Mouse (Mus musculus) retina, adult 2 months (tissue): ENCODE results near the gene Fbxw11.

Experiments used
- DNase-seq: peaks from one replicate; pipeline ENCODE4 v3.0.0-alpha.2; 2012; ENCODE audit warnings: low read depth, low spot score

Fbxw11 gene

DNA sequence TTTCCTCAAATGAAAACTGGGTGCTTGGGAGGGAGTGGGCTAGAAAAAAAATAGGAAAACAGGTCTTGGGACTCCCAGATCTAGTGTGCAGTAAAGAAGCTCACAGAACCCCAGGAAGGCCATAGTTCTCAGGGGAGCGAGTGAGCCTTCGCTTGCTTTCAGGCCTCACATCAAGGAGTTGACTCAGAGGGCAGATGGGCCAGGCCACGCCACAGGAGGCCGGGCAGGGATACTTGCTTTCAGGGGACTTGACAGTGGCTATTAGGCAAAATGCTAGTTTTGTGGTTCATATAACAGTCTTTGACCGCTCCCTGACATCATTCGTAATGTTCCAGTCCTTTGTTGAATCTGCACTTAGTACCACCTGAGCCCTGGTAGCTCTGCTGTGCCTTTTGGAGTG lies 18.6 kb upstream of the Fbxw11 start:
- DNase-seq: no peak

GRCm38 (mm10) chr11:32625677-32626076 lies 16.8 kb upstream of the Fbxw11 start:
- no peak for DNase-seq

- no peak for DNase-seq
Observed at GRCm38 (mm10) chr11:32626079-32626478, 16.4 kb upstream of the Fbxw11 start.

DNA sequence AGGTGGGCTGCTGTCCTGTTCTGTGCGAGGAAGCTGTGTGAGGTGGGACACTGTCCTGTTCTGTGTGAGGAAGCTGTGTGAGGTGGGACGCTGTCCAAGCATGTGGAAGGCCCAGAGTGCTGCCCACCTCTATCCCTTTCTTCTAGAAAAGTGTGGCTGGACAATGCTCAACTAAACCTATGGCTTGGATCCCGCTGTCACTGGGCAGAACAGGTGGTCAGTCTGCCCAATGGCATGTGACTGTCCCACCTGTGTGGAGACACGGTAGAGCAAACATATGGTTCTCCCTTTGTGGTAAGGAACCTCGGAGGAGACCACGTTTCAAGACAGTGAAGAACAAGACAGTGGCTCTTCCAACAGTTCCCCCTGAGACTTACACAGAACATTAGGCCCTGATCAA lies 14.6 kb upstream of the Fbxw11 start:
- no peak for DNase-seq

DNA sequence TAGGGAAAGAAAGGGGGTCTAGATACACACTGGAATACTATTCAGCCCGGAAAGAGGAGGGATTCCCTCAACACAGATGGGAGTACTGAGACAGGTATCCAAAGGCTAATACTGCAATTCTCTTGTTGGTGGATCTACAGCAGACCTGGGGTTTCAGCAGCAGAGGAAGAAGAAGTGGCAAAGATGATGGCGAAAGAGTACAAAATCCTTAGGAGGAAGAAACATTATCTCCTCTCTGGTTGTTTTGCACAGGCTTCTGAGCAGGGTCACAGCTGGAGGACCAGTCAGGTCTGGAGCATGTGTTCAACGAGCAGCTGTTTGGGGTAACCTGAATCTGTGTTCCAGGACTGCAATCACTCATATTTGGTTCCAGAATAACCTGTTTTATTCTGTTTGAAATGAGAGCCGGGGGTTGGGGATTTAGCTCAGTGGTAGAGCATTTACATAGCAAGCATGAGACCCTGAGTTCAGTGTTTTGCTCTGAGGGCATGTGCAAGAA lies 12.8 kb upstream of the Fbxw11 start:
- no peak for DNase-seq

DNA sequence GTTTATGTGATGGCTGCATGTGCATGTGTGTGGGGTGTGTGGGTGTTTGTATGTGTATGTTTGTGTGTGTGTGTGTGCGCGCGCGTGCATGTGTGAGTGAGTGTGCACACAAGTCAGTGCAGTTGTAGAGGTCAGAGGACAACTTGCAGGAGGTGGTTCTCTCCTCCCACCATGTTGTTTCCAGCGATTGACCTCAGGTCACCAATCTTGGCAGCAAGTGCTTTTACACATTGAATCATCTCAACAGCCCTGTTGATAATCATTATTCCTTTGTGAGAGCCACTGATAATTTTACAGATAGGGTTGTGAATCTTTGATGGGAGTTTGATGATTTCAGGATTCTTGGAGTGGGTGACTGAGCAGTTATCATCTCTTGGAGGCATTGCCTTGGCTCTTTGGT lies 9.9 kb upstream of the Fbxw11 start:
- no peak for DNase-seq

DNA sequence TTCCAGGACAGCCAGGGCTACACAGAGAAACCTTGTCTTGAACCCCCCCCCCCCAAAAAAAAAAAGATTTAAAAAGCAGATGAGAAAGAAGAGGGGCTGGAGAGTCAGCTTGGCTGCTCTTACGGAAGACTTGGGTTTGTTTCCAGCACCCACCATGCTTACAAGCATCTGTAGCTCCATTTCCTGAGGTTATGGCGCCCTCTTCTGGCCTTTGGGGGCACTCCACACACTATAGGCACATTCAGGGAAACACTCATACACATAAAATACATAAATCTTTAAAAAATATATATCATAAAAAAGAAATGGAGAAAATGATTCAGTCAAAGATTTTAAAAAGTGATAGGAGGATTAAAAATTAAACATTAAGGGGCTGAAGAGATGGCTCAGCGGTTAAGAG lies 9.0 kb upstream of the Fbxw11 start:
- no peak for DNase-seq

- no peak for DNase-seq
Observed at GRCm38 (mm10) chr11:32634143-32634542, 8.4 kb upstream of the Fbxw11 start.

DNA sequence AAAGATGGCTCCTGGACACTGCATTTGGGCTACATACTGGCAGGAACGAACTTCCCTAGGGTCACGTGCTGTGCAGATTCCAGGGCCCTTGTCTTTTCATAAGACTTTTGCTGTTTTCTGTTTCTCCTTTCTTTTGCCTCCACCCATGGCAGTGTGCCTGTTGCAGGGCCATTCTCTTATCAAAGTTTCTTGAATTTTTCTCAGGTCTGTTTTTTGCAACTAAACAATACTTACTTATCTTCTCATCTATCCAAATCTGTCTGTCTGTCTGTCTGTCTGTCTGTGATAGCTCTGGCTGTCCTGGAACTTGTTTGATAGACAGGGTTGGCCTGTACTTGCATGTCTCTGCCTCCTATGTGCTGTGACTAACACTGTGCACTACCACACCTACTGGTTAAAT lies 7.7 kb upstream of the Fbxw11 start:
- no peak for DNase-seq

GRCm38 (mm10) chr11:32636275-32636674 lies 6.2 kb upstream of the Fbxw11 start:
- DNase-seq: no peak

- DNase-seq: no peak
Observed at GRCm38 (mm10) chr11:32638521-32639255, 3.8 kb upstream of the Fbxw11 start.

GRCm38 (mm10) chr11:32640617-32641016 lies 1.9 kb upstream of the Fbxw11 start:
- no peak for DNase-seq

- no peak for DNase-seq
Observed at GRCm38 (mm10) chr11:32642899-32643886, 669 bp downstream of the Fbxw11 start.

DNA sequence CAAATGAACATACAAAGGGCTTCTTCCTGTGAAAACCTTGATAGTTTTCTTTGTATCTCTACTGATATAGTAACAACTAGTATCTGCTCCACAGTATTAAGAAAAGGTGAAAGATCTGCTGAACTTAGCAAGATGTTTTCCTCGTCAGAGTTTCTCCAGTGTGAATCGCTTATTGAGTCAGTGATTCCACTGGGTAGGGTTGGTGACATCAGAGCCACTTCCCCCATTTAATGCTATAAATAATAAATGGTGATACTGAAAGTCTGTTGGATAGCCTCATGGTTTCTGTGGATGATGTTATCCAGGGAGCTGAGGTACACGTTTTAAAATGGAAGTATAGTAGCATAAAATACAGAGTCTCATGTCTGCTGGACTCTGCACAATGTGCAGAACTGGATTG lies 1.5 kb downstream of the Fbxw11 start:
- no peak for DNase-seq

DNA sequence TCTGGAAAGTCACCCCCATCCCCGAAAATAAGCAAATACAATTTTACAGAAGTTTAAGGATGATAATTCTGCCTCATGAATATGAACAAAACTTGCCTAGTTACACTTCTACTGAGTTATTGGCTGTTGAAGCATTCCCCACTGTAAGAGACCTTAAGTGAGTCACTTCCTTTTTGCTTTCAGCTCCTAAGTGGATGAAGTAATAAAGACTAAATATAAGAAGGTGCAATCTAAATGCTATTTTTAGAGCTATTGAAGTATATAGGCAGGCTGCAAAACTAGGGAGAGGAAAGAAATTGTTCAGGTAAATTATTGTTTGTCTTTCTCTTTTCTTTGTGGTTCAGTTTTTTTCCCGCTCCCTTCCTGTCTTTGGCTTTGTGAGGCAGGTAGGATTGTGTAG lies 4.7 kb downstream of the Fbxw11 start:
- no peak for DNase-seq

DNA sequence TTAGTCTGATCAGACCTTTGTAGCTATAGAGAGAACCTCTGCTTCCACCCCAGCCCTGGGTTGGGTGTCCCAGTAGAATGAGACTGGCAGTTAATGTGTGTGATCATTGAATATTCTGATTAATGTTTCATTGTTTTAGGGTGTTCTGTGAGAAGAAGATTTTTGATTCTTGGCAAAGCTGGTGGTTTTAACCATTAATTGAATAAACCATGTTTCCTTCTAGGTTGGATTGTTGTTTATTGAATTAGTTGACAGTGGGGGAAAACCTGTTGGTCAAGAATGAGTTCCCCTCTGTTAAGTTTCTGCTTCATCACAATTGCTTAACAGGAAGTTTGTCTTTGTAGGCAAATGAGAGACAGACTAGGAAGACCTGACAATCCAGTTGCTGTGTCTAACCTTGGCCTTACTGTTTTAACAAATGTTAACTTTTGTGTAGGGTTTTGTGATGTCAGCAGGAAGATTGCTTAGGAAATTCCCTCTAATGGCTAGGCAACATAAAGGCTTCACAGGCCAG lies 7.8 kb downstream of the Fbxw11 start:
- DNase-seq: no peak

- no peak for DNase-seq
Observed at GRCm38 (mm10) chr11:32650893-32651590, 8.5 kb downstream of the Fbxw11 start.

GRCm38 (mm10) chr11:32651723-32652122 lies 9.2 kb downstream of the Fbxw11 start:
- no peak for DNase-seq

DNA sequence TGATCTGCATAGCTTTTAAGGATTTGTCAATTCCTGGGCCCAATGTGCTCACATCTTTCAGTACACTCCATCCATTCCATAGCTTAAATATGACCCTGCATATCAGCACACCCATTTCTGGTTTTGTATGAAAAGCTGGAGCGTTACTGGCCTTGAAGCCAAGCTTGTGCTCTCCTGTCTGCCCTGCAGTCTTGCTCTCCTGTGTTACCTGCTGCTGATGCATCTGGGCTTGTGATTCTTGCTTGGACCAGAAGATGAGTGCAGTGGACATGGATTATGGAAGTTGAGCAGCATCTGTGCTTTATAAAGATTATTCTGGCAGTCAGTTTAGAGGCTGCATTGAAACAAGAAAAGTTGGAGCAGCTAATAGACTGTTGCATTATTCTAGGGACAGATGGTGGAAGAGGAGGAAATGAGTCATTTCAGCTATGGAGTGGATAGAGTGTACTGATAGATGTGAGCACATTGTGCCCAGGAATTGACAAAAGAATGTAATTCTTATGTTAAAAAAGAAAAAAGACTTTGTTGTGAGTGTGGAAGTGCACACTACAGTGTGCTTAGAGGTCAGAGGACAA lies 19.6 kb downstream of the Fbxw11 start:
- DNase-seq: no peak

DNA sequence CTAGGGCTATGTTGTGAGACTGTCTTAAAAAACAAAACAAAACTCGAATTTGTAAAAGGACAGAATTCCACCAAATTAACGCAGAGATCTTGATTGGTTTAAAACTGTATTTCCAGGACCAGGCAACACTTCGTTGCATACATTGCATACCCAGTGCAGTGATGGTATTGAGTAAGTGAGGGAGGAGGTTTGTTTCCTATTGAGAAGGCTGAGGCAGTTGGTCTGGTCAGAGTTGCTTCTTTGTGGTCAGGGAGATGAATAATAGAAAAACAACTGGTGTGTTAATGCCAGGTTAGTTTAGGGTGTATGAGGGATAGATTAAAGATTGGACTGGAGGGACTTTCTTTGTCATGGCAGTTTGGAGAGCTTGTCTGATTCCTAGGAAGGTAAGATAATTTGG lies 23.1 kb downstream of the Fbxw11 start:
- DNase-seq: no peak

GRCm38 (mm10) chr11:32666983-32667382 lies 24.5 kb downstream of the Fbxw11 start:
- no peak for DNase-seq
